Mouse (Mus musculus) midbrain, embryonic 13.5 days (tissue): ENCODE data around the gene Slc16a9. TPM values are rescaled to one million over a fixed set of nuclear protein-coding genes. Genes with fewer than 3 reads are reported as not detected.
"Not testable (repeated sequence)": the region's sequence is repeated elsewhere in the genome, so short reads cannot be mapped to it uniquely, and the experiment has no call there.

Source experiments
- ATAC-seq: fragments of 200-750 bp; cut with Nextera tagmentation; 2 replicates; pipeline ENCODE4 v1.8.0; 2017; ENCODE audit warnings: mild to moderate bottlenecking, moderate TSS enrichment, moderate library complexity
- H3K27ac ChIP-seq: fragments of 300-500 bp; sonication (generic); 2 replicates; pipeline ENCODE4 v1.5.1; 2015; ENCODE audit warnings: inconsistent platforms, mild to moderate bottlenecking, moderate library complexity
- H3K27me3 ChIP-seq: fragments of 300-500 bp; sonication (generic); 2 replicates; pipeline ENCODE4 v1.6.1; 2015; ENCODE audit warnings: mild to moderate bottlenecking, inconsistent platforms
- H3K36me3 ChIP-seq: fragments of 300-500 bp; sonication (generic); 2 replicates; pipeline ENCODE4 v1.6.1; 2015; ENCODE audit warnings: mild to moderate bottlenecking, inconsistent platforms
- H3K4me1 ChIP-seq: fragments of 300-500 bp; sonication (generic); replicated peaks from 2 replicates; pipeline ENCODE4 v1.6.1; 2015; ENCODE audit warnings: inconsistent platforms
- H3K4me2 ChIP-seq: fragments of 300-500 bp; sonication (generic); replicated peaks from 2 replicates; pipeline ENCODE4 v1.6.1; 2015; ENCODE audit warnings: moderate library complexity, mild to moderate bottlenecking, inconsistent platforms
- H3K4me3 ChIP-seq: fragments of 300-500 bp; sonication (generic); replicated peaks from 2 replicates; pipeline ENCODE4 v1.5.1; 2015; ENCODE audit warnings: mild to moderate bottlenecking, inconsistent platforms
- H3K9ac ChIP-seq: fragments of 300-500 bp; sonication (generic); replicated peaks from 2 replicates; pipeline ENCODE4 v1.6.1; 2015; ENCODE audit warnings: mild to moderate bottlenecking, inconsistent platforms
- H3K9me3 ChIP-seq: fragments of 300-500 bp; sonication (generic); 2 replicates; pipeline ENCODE4 v1.6.1; 2016; ENCODE audit warnings: mild to moderate bottlenecking, inconsistent platforms
- WGBS: fragments of 180-500 bp; shearing (Covaris S2); methylation state at CpG from one replicate; pipeline ENCODE4 v1.1.7; 2015; 5-methylcytosine and 5-hydroxymethylcytosine counted together
- polyA plus RNA-seq: library from polyadenylated mRNA; unstranded; fragments of >200 nt; fragmentation: Nextera tagmentation; extraction: Ambion mirVana; gene quantifications from 2 replicates; pipeline ENCODE4 v1.2.1, GENCODE M21; 2015

Gene Slc16a9
- polyA plus RNA-seq, 1 experiment from 2014 or later = 0.82 TPM

- Histone ChIP-seq H3K27ac (no peak overlapping the region), H3K36me3 (no peaks in the 10 kb centered on the region), H3K9me3 (no peaks in the 10 kb centered on the region), H3K4me2 (no peak overlapping the region), H3K4me1 (no peaks in the 10 kb centered on the region), H3K27me3 (no peaks in the 10 kb centered on the region), H3K9ac (no peak overlapping the region), H3K4me3 (no peak overlapping the region)
- ATAC-seq = no peak
- 56% methylated on average over 5 of the region's 5 CpGs for WGBS
These were observed 23.9 kb upstream of the Slc16a9 start for GRCm38 (mm10) chr10:70220971-70221370.

GRCm38 (mm10) chr10:70222231-70222630, 22.7 kb upstream of the Slc16a9 start:
- H3K27me3 ChIP-seq, H3K4me1 ChIP-seq, ATAC-seq, H3K4me3 ChIP-seq, H3K4me2 ChIP-seq, H3K9me3 ChIP-seq, H3K9ac ChIP-seq, H3K36me3 ChIP-seq, H3K27ac ChIP-seq: not testable (repeated sequence)
- 94% methylated on average over 8 of the region's 8 CpGs for WGBS

GRCm38 (mm10) chr10:70224571-70224970, 20.3 kb upstream of the Slc16a9 start:
- Histone ChIP-seq H3K4me3 (no peak overlapping the region), H3K4me2 (no peak overlapping the region), H3K27ac (no peak overlapping the region), H3K9me3 (no peaks in the 10 kb centered on the region), H3K36me3 (no peaks in the 10 kb centered on the region), H3K9ac (no peak overlapping the region), H3K27me3 (no peaks in the 10 kb centered on the region), H3K4me1 (no peaks in the 10 kb centered on the region)
- ATAC-seq = no peak
- 91% methylated on average over 6 of the region's 6 CpGs for WGBS

GRCm38 (mm10) chr10:70225760-70226159, 19.1 kb upstream of the Slc16a9 start:
- H3K9me3 ChIP-seq = no peaks in the 10 kb centered on the region
- WGBS = 83% methylated on average over 6 of the region's 6 CpGs
- H3K27ac ChIP-seq = no peak overlapping the region
- no peaks in the 10 kb centered on the region for H3K4me1 ChIP-seq
- H3K4me2 ChIP-seq = no peak overlapping the region
- no peak overlapping the region for H3K4me3 ChIP-seq
- H3K9ac ChIP-seq = no peak overlapping the region
- ATAC-seq = no peak
- H3K27me3 ChIP-seq = no peaks in the 10 kb centered on the region
- H3K36me3 ChIP-seq = no peaks in the 10 kb centered on the region

- no peaks in the 10 kb centered on the region for H3K36me3 ChIP-seq
- no peak for ATAC-seq
- no peak overlapping the region for H3K9ac ChIP-seq
- H3K4me2 ChIP-seq = no peak overlapping the region
- no peaks in the 10 kb centered on the region for H3K9me3 ChIP-seq
- no peaks in the 10 kb centered on the region for H3K27me3 ChIP-seq
- H3K4me1 ChIP-seq = no peaks in the 10 kb centered on the region
- H3K4me3 ChIP-seq = no peak overlapping the region
- no peak overlapping the region for H3K27ac ChIP-seq
These were observed 18.3 kb upstream of the Slc16a9 start for GRCm38 (mm10) chr10:70226608-70227007.

GRCm38 (mm10) chr10:70230352-70230751, 14.5 kb upstream of the Slc16a9 start:
- Histone ChIP-seq H3K4me1 (no peaks in the 10 kb centered on the region), H3K9me3 (no peaks in the 10 kb centered on the region), H3K9ac (no peak overlapping the region), H3K4me3 (no peak overlapping the region), H3K27ac (no peak overlapping the region), H3K4me2 (no peak overlapping the region), H3K27me3 (no peaks in the 10 kb centered on the region), H3K36me3 (no peaks in the 10 kb centered on the region)
- 87% methylated on average over 6 of the region's 6 CpGs for WGBS
- no peak for ATAC-seq

- no peak for ATAC-seq
- Histone ChIP-seq H3K9me3 (no peaks in the 10 kb centered on the region), H3K27ac (no peak overlapping the region), H3K4me2 (no peak overlapping the region), H3K4me3 (no peak overlapping the region), H3K4me1 (no peaks in the 10 kb centered on the region), H3K36me3 (no peaks in the 10 kb centered on the region), H3K27me3 (peaks cover 3% of the 10 kb centered on the region), H3K9ac (no peak overlapping the region)
- WGBS = 82% methylated on average over 2 of the region's 2 CpGs
These were observed 7.0 kb upstream of the Slc16a9 start for GRCm38 (mm10) chr10:70237936-70238335.

- no peak overlapping the region for H3K27ac ChIP-seq
- no peaks in the 10 kb centered on the region for H3K36me3 ChIP-seq
- no peaks in the 10 kb centered on the region for H3K9me3 ChIP-seq
- H3K27me3 ChIP-seq = peaks cover 38% of the 10 kb centered on the region
- no peak overlapping the region for H3K4me2 ChIP-seq
- H3K9ac ChIP-seq = no peak overlapping the region
- no peak overlapping the region for H3K4me3 ChIP-seq
- no peak for ATAC-seq
- peaks cover 17% of the 10 kb centered on the region for H3K4me1 ChIP-seq
- WGBS = 56% methylated on average over 8 of the region's 8 CpGs
These were observed 2.0 kb upstream of the Slc16a9 start for GRCm38 (mm10) chr10:70242751-70243444.

GRCm38 (mm10) chr10:70245559-70245945, 652 bp downstream of the Slc16a9 start:
- peak overlapping the region; percentile 76 for H3K9ac ChIP-seq
- H3K27me3 ChIP-seq = peaks cover 42% of the 10 kb centered on the region
- WGBS = under 1% methylated on average over 16 of the region's 16 CpGs
- no peaks in the 10 kb centered on the region for H3K9me3 ChIP-seq
- no peaks in the 10 kb centered on the region for H3K36me3 ChIP-seq
- peaks cover 17% of the 10 kb centered on the region for H3K4me1 ChIP-seq
- H3K27ac ChIP-seq = no peak overlapping the region
- H3K4me2 ChIP-seq = peak overlapping the region; percentile 96
- peak overlapping the region; percentile 66 for H3K4me3 ChIP-seq
- peak; percentile 40 for ATAC-seq

GRCm38 (mm10) chr10:70246076-70246475, 1.2 kb downstream of the Slc16a9 start:
- 32% methylated on average over 9 of the region's 9 CpGs for WGBS
- Histone ChIP-seq H3K4me1 (peaks cover 17% of the 10 kb centered on the region), H3K4me3 (peak overlapping the region; percentile 66), H3K27ac (no peak overlapping the region), H3K36me3 (no peaks in the 10 kb centered on the region), H3K9ac (no peak overlapping the region), H3K4me2 (peak overlapping the region; percentile 96), H3K9me3 (no peaks in the 10 kb centered on the region), H3K27me3 (peaks cover 42% of the 10 kb centered on the region)
- ATAC-seq = no peak

- no peaks in the 10 kb centered on the region for H3K36me3 ChIP-seq
- no peak overlapping the region for H3K9ac ChIP-seq
- H3K27ac ChIP-seq = no peak overlapping the region
- no peak overlapping the region for H3K4me2 ChIP-seq
- WGBS = 86% methylated on average over 4 of the region's 4 CpGs
- ATAC-seq = no peak
- peaks cover 22% of the 10 kb centered on the region for H3K27me3 ChIP-seq
- H3K4me3 ChIP-seq = no peak overlapping the region
- H3K4me1 ChIP-seq = peaks cover 8% of the 10 kb centered on the region
- H3K9me3 ChIP-seq = no peaks in the 10 kb centered on the region
These were observed 5.5 kb downstream of the Slc16a9 start for GRCm38 (mm10) chr10:70250354-70250753.

- 93% methylated on average over 6 of the region's 6 CpGs for WGBS
These were observed 5.9 kb downstream of the Slc16a9 start for GRCm38 (mm10) chr10:70250766-70251165.

GRCm38 (mm10) chr10:70254666-70255065, 9.8 kb downstream of the Slc16a9 start:
- Histone ChIP-seq H3K4me2 (no peak overlapping the region), H3K9ac (no peak overlapping the region), H3K4me1 (no peaks in the 10 kb centered on the region), H3K36me3 (no peaks in the 10 kb centered on the region), H3K27ac (no peak overlapping the region), H3K4me3 (no peak overlapping the region), H3K27me3 (no peaks in the 10 kb centered on the region), H3K9me3 (no peaks in the 10 kb centered on the region)
- WGBS = 84% methylated on average over 4 of the region's 4 CpGs
- no peak for ATAC-seq

More at GRCm38 (mm10) chr10:70250766-70251165, 5.9 kb downstream of the Slc16a9 start:
- Histone ChIP-seq H3K36me3 (no peaks in the 10 kb centered on the region), H3K4me3 (no peak overlapping the region), H3K9me3 (no peaks in the 10 kb centered on the region), H3K4me1 (peaks cover 4% of the 10 kb centered on the region), H3K4me2 (no peak overlapping the region), H3K27ac (no peak overlapping the region), H3K9ac (no peak overlapping the region), H3K27me3 (peaks cover 18% of the 10 kb centered on the region)
- ATAC-seq = no peak
